12 mouse cellular contexts compared by ENCODE assay signal in the genomic region with DNA sequence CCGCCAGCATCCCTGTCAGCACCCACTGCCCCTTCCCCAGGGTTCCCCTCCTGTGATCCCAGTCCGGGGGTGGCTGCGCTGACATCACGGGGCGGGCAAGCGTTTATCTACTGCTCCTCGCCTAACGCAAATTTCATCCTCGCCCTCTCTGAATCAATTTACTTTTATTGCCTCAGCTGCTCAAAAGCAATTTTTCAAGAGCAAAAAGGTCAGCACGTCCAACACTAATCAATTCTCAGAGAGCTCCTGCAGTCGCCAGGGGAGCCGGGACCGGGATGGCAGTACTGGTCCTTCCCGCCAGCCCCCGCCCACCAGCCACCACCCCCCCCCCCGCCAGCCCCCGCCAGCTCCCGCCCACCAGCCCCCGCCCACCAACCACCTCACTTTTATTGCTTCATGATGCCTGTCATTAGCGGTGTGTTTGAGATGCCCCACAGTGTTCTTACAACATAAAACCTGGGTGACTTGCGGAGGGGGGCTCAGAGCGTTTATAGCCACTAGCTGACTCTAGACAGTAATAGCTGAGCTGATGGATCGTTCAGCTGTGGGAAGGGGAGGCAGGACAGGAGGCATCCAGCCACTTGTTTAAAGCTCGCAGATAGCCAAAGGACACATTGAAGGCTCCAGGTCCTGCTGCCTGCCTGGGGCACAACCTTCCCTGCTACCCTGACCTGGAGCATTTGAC. TPM values are rescaled to one million over a fixed set of nuclear protein-coding genes. Genes with fewer than 3 reads are reported as not detected.
DNase-seq lines count a peak whose midpoint lies in the region; ATAC-seq lines count a peak whose summit lies in the region.
"Had no signal": no experiment of that assay in that cellular context is flagged by ENCODE, and none has a peak within 500 bp of the region (broad histone marks: within the 10 kb centered on the region; RNA-seq: fewer than 3 reads in every experiment).

No protein-coding gene starts in this region.

- H3K27me3 ChIP-seq in heart, embryonic 15.5 days = no peaks in the 10 kb centered on the region
- H3K27me3 ChIP-seq in embryonic facial prominence, embryonic 12.5 days = peaks cover 62% of the 10 kb centered on the region
- H3K27me3 ChIP-seq in midbrain, embryonic 14.5 days (ENCODE audit: control insufficient read depth, insufficient read depth, low read length) = no peaks in the 10 kb centered on the region

- no peak overlapping the region for H3K4me3 ChIP-seq in heart, embryonic 15.5 days
- H3K4me3 ChIP-seq in embryonic facial prominence, embryonic 12.5 days = peak overlapping the region; percentile 17
- 0 out of 2 replicates have a peak overlapping the region, but pooled peaks have one; percentile 5 for H3K4me3 ChIP-seq in midbrain, embryonic 14.5 days (replicated peaks; ENCODE audit: low read depth, low read length)

- peaks cover 73% of the 10 kb centered on the region for H3K4me1 ChIP-seq in heart, embryonic 15.5 days (replicated peaks)
- H3K4me1 ChIP-seq in embryonic facial prominence, embryonic 12.5 days = peaks cover 42% of the 10 kb centered on the region
- peaks cover 51% of the 10 kb centered on the region for H3K4me1 ChIP-seq in midbrain, embryonic 14.5 days (ENCODE audit: control insufficient read depth, insufficient read depth, low read length)

- peak overlapping the region; percentile 14; the same call in 1 of the 2 replicates for H3K4me2 ChIP-seq in heart, embryonic 15.5 days
- H3K4me2 ChIP-seq in embryonic facial prominence, embryonic 12.5 days (replicated peaks) = peak overlapping the region; percentile 47
- peak overlapping the region; percentile 47 for H3K4me2 ChIP-seq in midbrain, embryonic 14.5 days (ENCODE audit: low read length)

- H3K9ac ChIP-seq in heart, embryonic 15.5 days = no peak overlapping the region
- no peak overlapping the region for H3K9ac ChIP-seq in embryonic facial prominence, embryonic 12.5 days
- peak overlapping the region; percentile 29; the same call in 1 of the 2 replicates for H3K9ac ChIP-seq in midbrain, embryonic 14.5 days (replicated peaks; ENCODE audit: low read length)

- WGBS in heart, embryonic 15.5 days = 21% methylated on average over 24 of the region's 24 CpGs
- 19% methylated on average over 22 of the region's 24 CpGs for WGBS in embryonic facial prominence, embryonic 12.5 days
- 17% methylated on average over 24 of the region's 24 CpGs for WGBS in midbrain, embryonic 14.5 days

- H3K9me3 ChIP-seq in heart, embryonic 15.5 days (replicated peaks) = no peaks in the 10 kb centered on the region
- no peaks in the 10 kb centered on the region for H3K9me3 ChIP-seq in embryonic facial prominence, embryonic 12.5 days
- H3K9me3 ChIP-seq in midbrain, embryonic 14.5 days (ENCODE audit: control insufficient read depth, low read length) = no peaks in the 10 kb centered on the region

- DNase-seq in heart, postnatal 4 days = no peak
- DNase-seq in hindlimb bud, embryonic 11.5 days (ENCODE audit: extremely low spot score, low read depth, low spot score) = peak; percentile 37
- peak; percentile 56 for DNase-seq in midbrain, embryonic 14.5 days
- no peak for DNase-seq in ovary, postnatal 14 days (ENCODE audit: low spot score)
- no peak for DNase-seq in cerebellum, adult 8-10 months
- DNase-seq in MN1 (ENCODE audit: low spot score) = no peak
- DNase-seq: kidney, adult 11 months; lung, adult 2 months; retina, postnatal 1 day had no signal

- no peak overlapping the region for H3K27ac ChIP-seq in heart, embryonic 15.5 days
- no peak overlapping the region for H3K27ac ChIP-seq in embryonic facial prominence, embryonic 12.5 days
- peak overlapping the region; percentile 49 for H3K27ac ChIP-seq in midbrain, embryonic 14.5 days (replicated peaks; ENCODE audit: low read depth, low read length)

- ATAC-seq in heart, embryonic 15.5 days (replicated peaks; ENCODE audit: insufficient number of reproducible peaks, insufficient read depth, low FRiP score, low read depth) = no peak
- ATAC-seq in embryonic facial prominence, embryonic 12.5 days (ENCODE audit: insufficient number of reproducible peaks, insufficient read depth, low FRiP score, low TSS enrichment) = no peak
- no peak for ATAC-seq in midbrain, embryonic 14.5 days (ENCODE audit: low FRiP score, low TSS enrichment)
- ATAC-seq: CD4-positive, CD25-positive, alpha-beta regulatory T cell, adult 4 months had no signal

- no peaks in the 10 kb centered on the region for H3K36me3 ChIP-seq in heart, embryonic 15.5 days
- no peaks in the 10 kb centered on the region for H3K36me3 ChIP-seq in embryonic facial prominence, embryonic 12.5 days
- no peaks in the 10 kb centered on the region for H3K36me3 ChIP-seq in midbrain, embryonic 14.5 days (ENCODE audit: control insufficient read depth, insufficient read depth, low read length)

RNA-seq across cellular contexts. Expression of a gene that starts 44.2 kb away (rescaled TPM):
- 9.3 and 11.6 TPM in 2 replicates for polyA plus RNA-seq in heart, embryonic 15.5 days (2015; fragmentation: Nextera tagmentation; extraction: Ambion mirVana)
- 10 to 100 TPM; 30.5 to 34.9 TPM for total RNA-seq in heart, postnatal 4 days (2021)
- 11.7 and 12.3 TPM in 2 replicates for polyA plus RNA-seq in embryonic facial prominence, embryonic 12.5 days (2016; fragmentation: Nextera tagmentation; extraction: Ambion mirVana)
- polyA plus RNA-seq in midbrain, embryonic 14.5 days (2014; fragmentation: Nextera tagmentation; extraction: Ambion mirVana) = 19.0 and 19.3 TPM in 2 replicates

Comparison
In these comparisons a context has a peak if more than half of its experiments do, and no peak if none do; other contexts are left out.
1. DNase-seq: peak in hindlimb bud, embryonic 11.5 days (single experiment) and midbrain, embryonic 14.5 days (single experiment); none in heart, postnatal 4 days (single experiment), ovary, postnatal 14 days (single experiment), cerebellum, adult 8-10 months (single experiment) and MN1 (single experiment).
2. Peak in every context shown above with its lines, with median percentiles within 50 percentile points of each other: H3K4me2 ChIP-seq.